Mouse (Mus musculus) right cerebral cortex, postnatal 4 days (tissue): ENCODE measurements at regions not wholly inside any gene's neighbourhood (a gene's known extent, or its start where the extent isn't known, plus 50 kb on each side); places are given as distances from the start of the nearest gene placed in this dataset.
"Not testable (repeated sequence)": the region's sequence is repeated elsewhere in the genome, so short reads cannot be mapped to it uniquely, and the experiment has no call there.

Experiments
- DNase-seq: peaks from one replicate; pipeline ENCODE4 v3.0.0-alpha.2; 2022

GRCm38 (mm10) chr8:12451857-12452256 is 56.8 kb downstream of the Sox1 start:
- no peak for DNase-seq

GRCm38 (mm10) chr8:12455376-12455775 is 60.3 kb downstream of the Sox1 start:
- not testable (repeated sequence) for DNase-seq

GRCm38 (mm10) chr8:12456326-12456725 is 61.2 kb downstream of the Sox1 start:
- no peak for DNase-seq

GRCm38 (mm10) chr8:12457015-12457414 is 61.9 kb downstream of the Sox1 start:
- DNase-seq: no peak

- no peak for DNase-seq
Observed at GRCm38 (mm10) chr8:12466845-12467244, 71.8 kb downstream of the Sox1 start.

GRCm38 (mm10) chr8:12467386-12468326 is 72.6 kb downstream of the Sox1 start:
- no peak for DNase-seq

- peak; percentile 25 for DNase-seq
Observed at GRCm38 (mm10) chr8:12477449-12478401, 82.6 kb downstream of the Sox1 start.

GRCm38 (mm10) chr8:12481918-12482317 is 86.8 kb downstream of the Sox1 start:
- no peak for DNase-seq

GRCm38 (mm10) chr8:12483551-12483950 is 88.5 kb downstream of the Sox1 start:
- DNase-seq: no peak

GRCm38 (mm10) chr8:12485326-12485725 is 87.5 kb upstream of the Spaca7 start:
- DNase-seq: no peak

- peak; percentile 37 for DNase-seq
Observed at GRCm38 (mm10) chr8:12486331-12487061, 86.3 kb upstream of the Spaca7 start.

- DNase-seq: no peak
Observed at GRCm38 (mm10) chr8:12487201-12487600, 85.6 kb upstream of the Spaca7 start.

- no peak for DNase-seq
Observed at GRCm38 (mm10) chr8:12489194-12489593, 83.6 kb upstream of the Spaca7 start.

- DNase-seq: no peak
Observed at GRCm38 (mm10) chr8:12491472-12491871, 81.4 kb upstream of the Spaca7 start.

GRCm38 (mm10) chr8:12492461-12492860 is 80.4 kb upstream of the Spaca7 start:
- DNase-seq: no peak

- no peak for DNase-seq
Observed at GRCm38 (mm10) chr8:12494559-12494958, 78.3 kb upstream of the Spaca7 start.

- DNase-seq: no peak
Observed at GRCm38 (mm10) chr8:12497420-12497819, 75.4 kb upstream of the Spaca7 start.

GRCm38 (mm10) chr8:12499658-12500057 is 73.2 kb upstream of the Spaca7 start:
- no peak for DNase-seq

GRCm38 (mm10) chr8:12500291-12500690 is 72.5 kb upstream of the Spaca7 start:
- DNase-seq: no peak

- no peak for DNase-seq
Observed at GRCm38 (mm10) chr8:12501824-12502223, 71.0 kb upstream of the Spaca7 start.

GRCm38 (mm10) chr8:12502321-12502775 is 70.5 kb upstream of the Spaca7 start:
- no peak for DNase-seq

GRCm38 (mm10) chr8:12502856-12503255 is 70.0 kb upstream of the Spaca7 start:
- DNase-seq: no peak

GRCm38 (mm10) chr8:12503344-12503743 is 69.5 kb upstream of the Spaca7 start:
- no peak for DNase-seq
